Mouse (Mus musculus): ENCODE measurements at regions not wholly inside any gene's neighbourhood (a gene's known extent, or its start where the extent isn't known, plus 50 kb on each side); places are given as distances from the start of the nearest gene placed in this dataset.

DNA sequence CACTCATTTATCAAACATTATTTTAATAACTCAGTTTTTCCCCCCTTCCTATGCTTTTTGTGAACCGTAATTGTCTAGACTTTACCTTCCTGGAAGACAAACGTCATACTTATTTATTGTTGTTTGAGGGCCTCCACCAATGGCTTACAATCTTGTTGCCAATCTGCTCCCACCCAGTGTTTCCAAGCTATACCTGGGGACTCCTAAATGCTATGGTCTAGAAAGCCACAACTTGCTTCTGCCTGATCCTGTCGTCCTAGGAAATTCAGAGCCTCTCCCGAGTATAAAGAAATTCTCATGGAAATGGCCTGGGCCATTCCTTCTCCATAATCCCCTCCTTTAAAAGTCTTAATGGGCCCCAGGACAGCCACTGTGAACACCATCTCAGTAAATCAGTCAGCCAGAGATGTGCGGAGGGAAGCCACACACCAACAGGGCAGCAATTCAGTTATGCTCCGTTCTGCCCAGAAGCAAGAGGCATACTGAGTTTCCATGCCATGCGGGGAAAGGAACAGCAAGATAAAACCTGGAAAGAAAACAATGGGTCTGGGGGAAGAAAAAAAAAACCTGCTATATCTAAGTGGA lies 143.4 kb upstream of the Lrrn1 start:
- TF ChIP-seq EP300 (IDR thresholded peaks at IDR 0.05) (no peak), CTCF (IDR thresholded peaks at IDR 0.05) (no peak)
